ENCODE assay signal across 18 mouse cellular contexts in the genomic region with DNA sequence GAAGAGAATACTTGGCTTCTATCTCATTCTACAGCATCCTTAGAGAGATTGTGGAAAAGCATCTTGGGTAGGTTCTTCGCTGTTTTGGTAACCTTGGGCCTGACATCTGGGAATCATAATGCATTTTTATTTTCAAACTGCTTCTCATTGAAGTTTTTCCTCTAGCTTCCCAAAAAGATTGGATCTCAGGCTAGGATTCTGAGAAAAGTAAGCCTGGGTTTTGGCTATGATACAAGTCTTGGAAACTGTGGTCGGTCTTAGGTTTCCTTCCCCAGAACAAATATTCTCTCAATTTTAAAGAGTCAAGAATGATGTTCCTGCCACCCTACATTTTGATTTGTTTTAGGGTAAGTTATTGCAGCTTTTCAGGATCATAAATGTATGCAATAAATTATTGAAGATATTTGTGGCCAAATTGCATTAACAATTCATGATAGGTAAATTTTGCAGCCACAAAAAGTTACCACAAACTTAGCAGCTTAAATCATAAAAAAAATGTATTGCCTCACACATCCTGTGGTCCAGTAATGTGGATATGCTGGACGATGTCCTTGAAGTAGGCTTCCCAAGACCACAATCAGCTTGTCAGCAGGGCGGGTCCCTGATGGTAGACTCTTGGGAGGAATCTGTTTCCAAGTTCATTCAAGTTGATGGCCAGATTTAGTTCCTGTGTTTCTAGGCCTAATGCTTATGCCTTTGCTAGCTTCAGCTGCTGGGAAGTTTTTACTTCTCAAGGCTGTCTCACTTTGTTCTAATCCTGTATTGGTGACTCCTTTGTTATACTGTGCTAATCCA.
DNase-seq lines count a peak whose midpoint lies in the region; ATAC-seq and TF ChIP-seq lines count a peak whose summit lies in the region.
"Had no signal": no experiment of that assay in that cellular context is flagged by ENCODE, and none has a peak within 500 bp of the region (broad histone marks: within the 10 kb centered on the region; RNA-seq: fewer than 3 reads in every experiment).

No protein-coding gene starts in this region.

- WGBS in kidney, adult 2 months: 79% methylated on average over 4 of the region's 4 CpGs
- 81% methylated on average over 4 of the region's 4 CpGs for WGBS in intestine, embryonic 16.5 days

- H3K27ac ChIP-seq in kidney, adult 2 months (ENCODE audit: insufficient read depth, low read depth, low read length): no peak overlapping the region
- H3K27ac ChIP-seq in gastrocnemius, adult 2 months: peak overlapping the region; percentile 48
- H3K27ac ChIP-seq in intestine, embryonic 16.5 days (ENCODE audit: low read length): no peak overlapping the region
- H3K27ac ChIP-seq: embryonic facial prominence, embryonic 12.5 days; hindbrain, postnatal 0 days had no signal

- ATAC-seq in intestine, embryonic 16.5 days: no peak
- ATAC-seq: hindbrain, postnatal 0 days; liver, postnatal 0 days; midbrain, embryonic 16.5 days had no signal

- H3K79me3 ChIP-seq in C2C12 (ENCODE audit: low read depth): no peaks in the 10 kb centered on the region

- no peak for TF ChIP-seq POLR2A in kidney, adult 2 months (IDR thresholded peaks at IDR 0.05; ENCODE audit: low read depth, low read length)
- no peak for TF ChIP-seq POLR2A in myocyte (IDR thresholded peaks at IDR 0.05; ENCODE audit: insufficient read length, low read depth)

- no peak overlapping the region for H3K4me2 ChIP-seq in myocyte (ENCODE audit: low read depth)
- no peak overlapping the region for H3K4me2 ChIP-seq in intestine, embryonic 16.5 days (ENCODE audit: low read depth, low read length)
- H3K4me2 ChIP-seq: embryonic facial prominence, embryonic 12.5 days had no signal

- no peaks in the 10 kb centered on the region; the same call in 1 of the 2 replicates for H3K27me3 ChIP-seq in kidney, adult 2 months (replicated peaks; ENCODE audit: control insufficient read depth, insufficient read depth, low read length)
- H3K27me3 ChIP-seq in C2C12 (ENCODE audit: control insufficient read depth, insufficient read depth, insufficient read length) (no peaks in the 10 kb centered on the region), myocyte (ENCODE audit: control insufficient read depth, insufficient read depth, insufficient read length) (no peaks in the 10 kb centered on the region)
- H3K27me3 ChIP-seq in intestine, embryonic 16.5 days (replicated peaks; ENCODE audit: control insufficient read depth, insufficient read depth, low read length): no peaks in the 10 kb centered on the region
- H3K27me3 ChIP-seq: embryonic facial prominence, embryonic 12.5 days had no signal

- no peaks in the 10 kb centered on the region for H3K9me3 ChIP-seq in intestine, embryonic 16.5 days (ENCODE audit: control insufficient read depth, low read length)
- H3K9me3 ChIP-seq: embryonic facial prominence, embryonic 12.5 days had no signal

- H3K79me2 ChIP-seq in C2C12 (ENCODE audit: control insufficient read depth, insufficient read depth) (no peaks in the 10 kb centered on the region), myocyte (ENCODE audit: control insufficient read depth, insufficient read depth) (no peaks in the 10 kb centered on the region)

- H3K36me3 ChIP-seq in kidney, adult 2 months (ENCODE audit: control insufficient read depth, insufficient read depth, low read length): no peaks in the 10 kb centered on the region
- H3K36me3 ChIP-seq in C2C12 (ENCODE audit: control insufficient read depth, insufficient read depth) (no peaks in the 10 kb centered on the region), myocyte (ENCODE audit: control insufficient read depth, insufficient read depth) (no peaks in the 10 kb centered on the region)
- H3K36me3 ChIP-seq in intestine, embryonic 16.5 days (ENCODE audit: control insufficient read depth, insufficient read depth, low read length): no peaks in the 10 kb centered on the region
- H3K36me3 ChIP-seq: embryonic facial prominence, embryonic 12.5 days had no signal

- intact Hi-C loops in gastrocnemius, adult 2 months (cut with DNase I): no loop called here

- no peak overlapping the region for H3K9ac ChIP-seq in intestine, embryonic 16.5 days (ENCODE audit: low read depth, low read length)
- H3K9ac ChIP-seq: embryonic facial prominence, embryonic 12.5 days; liver, postnatal 0 days had no signal

- H3K4me3 ChIP-seq in kidney, adult 2 months (ENCODE audit: insufficient read depth, low read depth, low read length): no peak overlapping the region
- H3K4me3 ChIP-seq in C2C12 (ENCODE audit: insufficient read depth, poor library complexity, severe bottlenecking) (no peak overlapping the region), myocyte (no peak overlapping the region)
- H3K4me3 ChIP-seq in gastrocnemius, adult 2 months: no peak overlapping the region
- no peak overlapping the region for H3K4me3 ChIP-seq in intestine, embryonic 16.5 days (ENCODE audit: low read length)
- H3K4me3 ChIP-seq: embryonic facial prominence, embryonic 12.5 days had no signal

- TF ChIP-seq CTCF in kidney, adult 2 months (conservative IDR thresholded peaks at IDR 0.05; ENCODE audit: insufficient read depth, insufficient read length, low read depth, low read length): no peak
- no peak for TF ChIP-seq CTCF in C2C12 (IDR thresholded peaks at IDR 0.05; ENCODE audit: control insufficient read depth, insufficient read depth, insufficient read length)
- no peak for TF ChIP-seq CTCF in gastrocnemius, adult 2 months (IDR thresholded peaks at IDR 0.05)

- peak; percentile 3 to 4 for DNase-seq in kidney, postnatal 4 days
- no peak for DNase-seq in kidney, adult 2 months
- DNase-seq in gastrocnemius, adult 2 months: peak; percentile 52
- no peak for DNase-seq in right cerebral cortex, adult 18-20 months
- DNase-seq: adrenal gland, postnatal 14 days; cerebellum, adult 18-20 months; kidney, adult 8-10 months; kidney, postnatal 36 days; liver; liver, postnatal 0 days; right cerebral cortex, postnatal 25 days; thymus, adult 18-20 months had no signal

- H3ac ChIP-seq in C2C12 (ENCODE audit: control insufficient read depth, insufficient read length, low read depth) (no peak overlapping the region), myocyte (ENCODE audit: control insufficient read depth, insufficient read length) (no peak overlapping the region)

- H3K4me1 ChIP-seq in kidney, adult 2 months (ENCODE audit: control insufficient read depth, insufficient read depth, low read length): no peaks in the 10 kb centered on the region
- no peaks in the 10 kb centered on the region for H3K4me1 ChIP-seq in intestine, embryonic 16.5 days (ENCODE audit: control insufficient read depth, insufficient read depth, low read length)
- H3K4me1 ChIP-seq: embryonic facial prominence, embryonic 12.5 days had no signal

TF ChIP-seq in C2C12, 6 proteins besides CTCF, POLR2A, EP300 and RAD21:
- TF ChIP-seq CEBPB (IDR thresholded peaks at IDR 0.05; ENCODE audit: low read depth): peak; percentile 38
- no peak for TF ChIP-seq MYOG (IDR thresholded peaks at IDR 0.05; ENCODE audit: control insufficient read depth, extremely low read depth, insufficient read length)

TF ChIP-seq in myocyte, 11 proteins besides CTCF, POLR2A, EP300 and RAD21:
- TF ChIP-seq MAX (IDR thresholded peaks at IDR 0.05; ENCODE audit: low read depth) (no peak), CEBPB (IDR thresholded peaks at IDR 0.05; ENCODE audit: insufficient read depth, poor library complexity, severe bottlenecking) (peak; percentile 90)
TF ChIP-seq in myocyte: peak in this region for 1.

Comparison
In these comparisons a context has a peak if more than half of its experiments do, and no peak if none do; other contexts are left out.
1. DNase-seq: peak in kidney, postnatal 4 days (2 of 2) and gastrocnemius, adult 2 months (single experiment); none in kidney, adult 2 months (single experiment) and right cerebral cortex, adult 18-20 months (single experiment).